Mouse (Mus musculus) kidney, postnatal 36 days (tissue): Measurements from ENCODE around the gene Psg19.
A peak's percentile ranks its signal among the peaks of the same experiment; 100 is the strongest.

Experiments
- DNase-seq, 2 experiments: peaks; one replicate each; pipeline ENCODE4 v3.0.0; 2021 to 2022; ENCODE audit warnings: mixed read lengths in 2 of 2

The Psg19 gene

GRCm38 (mm10) chr7:18746189-18746860 is 52.0 kb downstream of the Psg19 start:
- peak; percentile 1 to 17 for DNase-seq
